Mouse (Mus musculus) frontal cortex, adult 2 months (tissue): ENCODE measurements around the gene Slc22a20. TPM values are rescaled to one million over a fixed set of nuclear protein-coding genes. Genes with fewer than 3 reads are reported as not detected.
A peak's percentile ranks its signal among the peaks of the same experiment; 100 is the strongest.

Experiments
- DNase-seq, 2 experiments: peaks; one replicate each; pipeline ENCODE4 v3.0.0; 2022; ENCODE audit warnings: low spot score in 1 of 2; ENCODE audit errors: extremely low spot score in 1 of 2
- polyA plus RNA-seq: library from polyadenylated mRNA; depleted of rRNA; stranded (reverse); fragments of >200 nt; gene quantifications from 2 replicates; pipeline ENCODE4 v1.2.3, GENCODE M21; 2012

Gene Slc22a20
- polyA plus RNA-seq, 1 experiment: not detected

DNA sequence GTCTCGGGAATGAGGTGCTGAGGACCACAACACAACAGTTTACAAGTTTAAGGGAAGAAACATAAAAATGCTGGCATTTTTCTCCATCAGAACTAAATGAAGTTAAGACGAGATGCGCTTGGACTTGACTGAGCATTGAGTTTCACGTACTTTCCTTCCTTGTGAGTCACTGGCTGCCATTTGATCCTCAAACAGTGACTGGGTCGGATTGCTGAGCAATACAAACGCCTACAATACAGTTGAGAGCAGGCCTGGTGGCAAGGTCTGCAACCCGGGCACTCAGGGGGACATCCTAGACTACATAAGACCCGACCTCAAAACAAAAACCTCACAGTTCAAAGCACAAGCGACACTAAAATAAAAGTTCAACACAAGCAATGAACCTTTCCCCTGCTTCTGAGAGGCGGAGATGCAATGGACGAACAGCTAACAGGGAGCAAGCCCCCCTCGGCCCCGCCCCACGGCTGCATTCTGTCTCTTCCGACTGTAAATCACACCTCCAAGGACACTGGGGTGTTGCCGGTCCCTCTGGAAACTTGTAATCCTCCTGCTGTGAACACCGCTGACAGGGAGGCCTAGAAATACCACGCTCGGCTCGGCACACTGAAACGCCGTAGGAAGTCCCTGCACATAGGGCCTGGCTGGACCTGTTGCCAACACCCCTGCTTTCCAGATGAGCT is 31.8 kb downstream of the Slc22a20 start:
- DNase-seq: no peak

DNA sequence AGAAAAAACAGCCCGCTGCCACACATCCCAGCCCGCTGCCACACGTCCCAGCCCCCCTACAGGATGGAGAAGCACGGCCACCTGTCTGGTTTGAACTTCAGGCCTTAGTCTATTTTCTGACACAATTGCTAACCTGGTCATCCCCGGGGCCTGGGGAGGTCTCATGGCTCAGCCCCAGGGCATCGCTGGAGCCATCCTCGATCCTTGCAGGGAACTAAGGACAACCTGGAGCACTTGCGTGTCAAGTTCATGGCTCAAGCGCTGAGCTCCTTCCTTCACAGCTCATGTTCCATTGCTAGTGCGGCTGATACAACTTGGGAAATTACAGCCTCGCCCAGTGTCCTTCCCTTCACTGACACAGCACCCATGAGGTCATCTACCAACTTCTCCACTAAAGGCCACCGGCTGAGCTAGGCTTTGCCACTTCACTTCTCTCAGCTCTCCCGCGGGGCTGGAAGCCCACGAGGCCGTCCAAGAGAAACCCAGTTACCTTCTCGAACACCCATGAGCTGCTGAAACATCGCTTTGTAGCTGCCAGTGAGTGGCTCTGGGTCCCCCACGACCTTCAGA is 32.7 kb downstream of the Slc22a20 start:
- DNase-seq: no peak

DNA sequence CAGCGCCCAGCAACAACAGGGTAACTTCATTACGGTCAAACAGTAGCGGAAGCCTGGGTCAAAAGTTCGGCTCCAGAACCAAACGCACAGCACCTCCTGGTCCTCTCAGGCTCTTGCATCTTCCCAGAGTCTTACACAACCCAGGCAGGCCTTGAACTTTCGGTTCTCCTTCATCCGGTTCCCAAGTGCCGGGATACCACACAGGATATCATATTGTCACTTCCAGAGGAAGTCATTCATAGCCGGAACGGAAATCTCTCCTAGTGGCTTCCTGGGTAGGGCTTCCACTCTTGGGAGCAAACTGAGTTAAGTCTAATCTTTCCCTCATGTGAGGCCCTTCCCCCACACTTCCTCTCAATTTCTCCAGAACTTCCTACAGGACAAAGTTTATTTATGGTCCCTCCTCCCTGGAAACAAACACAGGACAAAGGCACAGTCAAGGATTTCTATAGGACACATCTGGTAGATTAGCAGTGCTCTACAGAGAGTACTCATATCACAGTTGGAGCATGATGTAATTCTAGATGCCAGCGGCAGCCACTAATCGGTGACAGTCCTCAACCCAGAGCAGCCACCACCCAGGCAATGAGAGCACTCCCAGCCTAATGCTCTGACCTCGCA is 33.8 kb downstream of the Slc22a20 start:
- no peak for DNase-seq

DNA sequence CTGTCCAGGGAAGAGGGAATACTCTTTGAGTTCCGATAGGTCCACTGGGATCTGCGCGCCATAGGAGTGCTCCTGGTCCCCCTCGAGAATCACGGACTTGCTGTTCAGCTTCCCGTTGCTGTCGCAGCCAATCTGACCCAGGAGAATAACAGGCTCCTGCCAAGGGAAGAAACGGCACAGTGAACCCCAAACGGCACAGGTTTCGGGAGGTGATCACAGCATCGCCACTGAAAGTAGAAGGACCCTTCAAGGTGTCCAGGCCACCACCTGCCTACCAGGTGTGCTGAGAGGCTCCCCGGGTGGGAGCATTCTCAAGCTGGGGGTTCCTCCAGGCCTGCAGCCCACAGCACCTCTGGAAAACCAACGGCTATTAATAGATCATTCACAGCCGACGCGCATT is 34.3 kb downstream of the Slc22a20 start:
- no peak for DNase-seq

DNA sequence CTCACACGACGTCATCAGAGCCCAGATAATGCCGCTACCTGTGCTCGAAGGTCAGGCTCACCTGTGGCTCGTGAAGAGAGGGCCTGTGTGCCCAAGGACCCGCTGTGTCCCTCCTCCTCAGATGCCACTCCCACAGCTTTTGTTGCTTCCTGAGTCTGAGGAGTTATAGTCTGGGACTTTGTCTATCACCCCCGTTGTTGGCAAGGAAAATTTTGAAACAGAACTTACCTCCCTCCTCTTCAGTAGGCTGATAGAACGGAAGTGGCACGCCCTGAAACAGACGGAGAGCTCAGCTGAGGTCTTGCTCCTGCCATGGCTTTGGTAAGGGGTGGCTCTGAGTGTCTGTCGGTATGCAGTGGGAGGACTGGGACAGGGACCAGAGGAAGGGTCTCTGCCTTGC is 35.7 kb downstream of the Slc22a20 start:
- DNase-seq: no peak

- no peak for DNase-seq
Measured at GRCm38 (mm10) chr19:5945891-5946290, 40.1 kb downstream of the Slc22a20 start.

GRCm38 (mm10) chr19:5945027-5945426 is 40.9 kb downstream of the Slc22a20 start:
- DNase-seq: peak; percentile 19 to 25

GRCm38 (mm10) chr19:5944145-5944544 is 41.8 kb downstream of the Slc22a20 start:
- DNase-seq: no peak

GRCm38 (mm10) chr19:5943404-5943803 is 42.5 kb downstream of the Slc22a20 start:
- no peak for DNase-seq

- DNase-seq: no peak
Measured at GRCm38 (mm10) chr19:5942581-5942980, 43.4 kb downstream of the Slc22a20 start.

GRCm38 (mm10) chr19:5940656-5941055 is 45.3 kb downstream of the Slc22a20 start:
- DNase-seq: no peak

DNA sequence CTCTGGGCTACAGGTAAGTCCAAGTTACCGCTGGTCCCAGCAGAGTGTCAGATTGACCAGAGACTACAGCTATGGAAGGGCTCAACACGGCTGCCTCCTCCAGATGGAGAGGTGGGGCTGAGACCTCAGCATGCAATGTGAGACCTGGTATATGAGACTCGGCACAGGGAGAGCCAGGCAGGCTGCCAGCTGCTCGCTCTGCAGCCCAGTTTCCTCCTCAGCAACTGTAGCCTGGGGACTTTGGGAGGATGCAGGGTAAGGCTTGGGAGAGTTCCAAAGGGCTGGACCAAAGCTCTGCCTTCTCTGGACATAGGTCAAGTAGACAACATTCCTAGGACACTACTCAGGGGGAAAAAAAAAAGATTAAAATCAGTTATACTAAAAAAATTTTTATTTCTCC is 45.8 kb downstream of the Slc22a20 start:
- DNase-seq: no peak

GRCm38 (mm10) chr19:5939715-5940114 is 46.2 kb downstream of the Slc22a20 start:
- no peak for DNase-seq

DNA sequence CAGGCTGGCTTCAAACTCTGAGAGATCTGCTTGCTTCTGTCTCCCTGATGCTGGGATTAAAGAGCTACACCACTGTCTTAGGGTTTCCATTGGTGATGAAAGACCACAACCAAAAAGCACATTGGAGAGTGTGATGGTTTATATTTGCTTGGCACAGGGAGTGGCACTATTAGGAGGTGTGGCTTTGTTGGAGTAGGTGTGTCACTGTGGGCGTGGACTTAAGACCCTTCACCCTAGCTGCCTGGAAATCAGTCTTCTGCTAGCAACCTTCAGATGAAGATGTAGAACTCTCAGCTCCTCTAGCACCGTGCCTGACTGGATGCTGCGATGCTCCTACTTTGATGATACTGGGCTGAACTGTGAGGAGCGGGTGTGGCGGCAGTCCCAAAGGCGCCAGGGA is 47.4 kb downstream of the Slc22a20 start:
- DNase-seq: no peak

DNA sequence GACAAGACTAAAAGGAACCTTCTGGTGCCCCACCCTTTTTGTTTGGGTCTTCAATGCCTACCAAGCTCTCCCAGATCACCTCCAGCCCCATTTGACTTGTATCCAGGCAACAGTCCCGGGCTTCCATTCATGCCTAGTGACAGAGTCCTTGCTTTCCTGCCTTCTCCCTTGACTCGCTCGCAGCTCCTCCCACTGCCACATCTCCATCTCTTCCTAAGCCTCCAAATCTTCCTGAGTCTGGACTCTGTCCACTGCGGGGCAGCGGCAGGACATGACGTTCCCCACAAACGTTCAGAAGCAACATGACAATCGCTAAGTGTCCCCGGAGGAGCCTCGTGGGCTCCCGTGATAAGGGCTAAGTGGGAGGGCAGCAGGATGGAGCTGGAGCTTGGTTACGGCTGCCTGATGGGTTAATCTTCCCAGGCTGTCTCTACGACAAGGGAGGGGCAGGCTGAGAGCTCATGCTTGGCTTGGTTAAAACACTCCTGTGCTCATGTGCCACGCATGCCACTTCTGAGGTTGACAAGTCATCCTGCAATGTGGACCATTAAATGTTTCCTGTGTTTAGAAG is 48.0 kb downstream of the Slc22a20 start:
- peak in 1 of 2 experiments; percentile 18 for DNase-seq

DNA sequence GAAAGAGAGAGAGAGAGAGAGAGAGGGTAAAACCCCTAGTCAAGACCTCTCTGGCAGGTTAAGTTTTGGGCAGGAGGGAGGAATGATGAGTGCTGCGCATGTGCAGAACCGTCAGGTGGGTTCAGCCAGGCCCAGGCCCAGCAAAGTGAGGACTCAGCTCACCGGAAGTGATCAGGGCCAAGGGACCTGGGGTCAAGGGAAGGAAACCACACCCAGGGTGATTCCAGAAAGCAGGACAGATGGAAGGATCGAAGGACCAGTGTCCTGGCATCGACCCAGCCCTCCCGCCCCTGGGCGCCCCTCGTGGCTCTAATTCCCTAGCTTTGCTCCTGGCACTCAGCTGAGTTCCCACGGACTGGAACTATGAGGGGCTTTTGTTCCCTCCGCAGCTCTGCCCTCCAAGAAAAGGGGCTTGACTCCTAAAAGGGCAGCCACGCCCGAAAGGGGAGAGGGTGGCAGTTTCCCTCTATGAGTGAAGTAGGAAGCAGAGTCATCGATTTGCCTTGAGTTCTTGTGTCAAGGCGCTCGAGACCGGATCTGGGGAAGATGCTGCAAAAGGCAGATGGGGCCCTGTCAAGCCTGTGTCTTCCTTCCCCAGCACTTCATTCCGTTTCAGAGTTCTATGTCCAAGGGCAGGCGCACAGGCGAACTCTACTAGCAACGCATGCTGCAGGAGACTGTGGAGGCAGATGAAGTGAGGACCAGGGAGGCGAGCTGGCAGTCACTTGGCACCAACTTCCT is 48.7 kb downstream of the Slc22a20 start:
- DNase-seq: no peak

DNA sequence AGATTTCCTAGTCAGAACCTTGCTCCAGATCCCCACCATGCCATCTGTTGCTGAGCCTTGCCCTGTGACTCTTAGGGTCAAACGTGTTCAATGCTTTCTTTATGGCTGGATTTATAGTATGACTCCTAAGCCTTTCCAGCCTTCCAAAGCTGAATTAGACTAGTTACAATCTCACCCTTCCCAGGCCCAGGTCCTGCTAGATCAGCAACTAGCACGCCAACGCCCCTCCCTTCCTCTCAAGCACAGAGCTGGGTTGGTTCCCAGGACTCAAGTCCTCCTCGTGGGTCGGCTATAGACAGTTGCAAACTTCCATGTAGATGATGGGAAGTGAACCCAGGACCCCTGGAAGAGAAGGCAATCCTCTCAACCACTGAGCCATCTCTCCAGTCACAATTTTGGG is 50.3 kb downstream of the Slc22a20 start:
- DNase-seq: no peak

DNA sequence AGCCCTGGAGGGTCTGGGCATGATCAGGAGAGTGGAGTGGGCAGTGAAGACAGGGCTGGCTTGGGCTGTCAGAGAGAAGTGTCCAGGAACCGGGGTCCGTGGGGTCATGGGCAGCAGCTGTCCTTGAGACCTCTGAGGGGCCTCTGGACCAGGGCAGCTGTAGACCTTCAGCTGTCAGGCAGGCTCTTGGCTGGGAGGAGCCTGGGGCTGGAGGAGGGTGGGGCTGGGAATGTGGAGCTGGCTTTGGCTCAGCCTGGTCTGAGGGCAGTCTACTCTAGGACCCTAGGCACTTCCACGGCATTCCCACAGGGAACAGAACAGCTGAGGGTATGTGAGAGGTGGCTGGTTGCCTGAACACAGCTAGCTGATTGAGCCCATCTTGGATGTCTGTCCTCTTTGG is 50.7 kb downstream of the Slc22a20 start:
- DNase-seq: no peak

DNA sequence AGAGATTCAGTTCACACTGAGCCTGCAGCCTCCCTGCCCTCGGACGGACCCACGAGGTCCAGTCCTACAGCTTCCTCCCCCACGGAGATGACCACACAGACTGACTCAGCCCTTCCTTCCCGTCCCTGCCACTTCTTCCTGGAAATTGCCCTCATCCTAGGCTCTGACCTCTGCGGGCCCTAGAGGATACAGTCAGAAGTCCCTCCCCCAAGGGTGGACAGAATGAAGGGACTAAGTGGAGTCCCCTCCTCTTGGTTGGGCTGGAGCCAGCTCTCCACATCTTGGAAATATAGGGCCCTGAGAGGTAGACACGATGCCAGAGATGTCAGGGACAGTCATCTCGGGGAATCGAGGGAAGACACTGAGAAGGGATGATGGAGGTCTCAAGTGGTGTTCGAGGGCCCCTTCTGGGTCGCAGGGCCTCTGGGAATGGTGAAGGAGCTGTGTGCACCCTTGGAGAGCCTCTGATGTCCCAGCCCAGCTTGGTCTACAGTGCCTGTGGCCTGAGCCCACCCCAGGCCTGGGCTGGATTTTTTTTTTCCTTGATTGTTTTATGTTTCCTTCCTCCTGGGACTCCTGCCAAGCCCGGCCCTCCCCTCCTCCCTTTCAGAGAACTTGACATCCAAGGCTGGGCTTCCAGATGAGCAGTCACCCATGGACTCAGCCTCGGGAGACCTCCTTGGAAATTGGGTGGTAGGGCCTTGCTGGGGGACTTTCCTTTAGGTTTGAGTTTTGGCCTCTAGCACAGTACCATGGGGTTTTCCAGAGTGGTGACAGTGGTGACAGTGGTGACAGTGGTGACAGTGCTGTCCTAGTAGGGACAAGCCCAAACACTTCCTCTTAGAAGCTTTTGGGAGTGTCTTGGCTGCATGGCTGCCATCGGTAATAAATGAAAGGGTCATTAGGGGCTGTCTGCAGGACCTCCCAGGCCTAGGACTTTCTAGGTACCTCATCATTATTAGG is 56.0 kb downstream of the Slc22a20 start:
- DNase-seq: no peak

- DNase-seq: no peak
Measured at GRCm38 (mm10) chr19:5928546-5928945, 57.4 kb downstream of the Slc22a20 start.
